Mouse (Mus musculus) layer of hippocampus, adult 9-10 months (tissue): ENCODE measurements at regions not wholly inside any gene's neighbourhood (a gene's known extent, or its start where the extent isn't known, plus 50 kb on each side); places are given as distances from the start of the nearest gene placed in this dataset.

Source experiments
- DNase-seq: peaks from one replicate; pipeline ENCODE4 v3.0.0; 2022; ENCODE audit warnings: low spot score

GRCm38 (mm10) chr2:149724279-149724678, 104.7 kb upstream of the Syndig1 start:
- no peak for DNase-seq

GRCm38 (mm10) chr2:149725932-149726331, 103.1 kb upstream of the Syndig1 start:
- DNase-seq, result no peak

GRCm38 (mm10) chr2:149737837-149738236, 91.2 kb upstream of the Syndig1 start:
- peak; percentile 38 for DNase-seq

DNA sequence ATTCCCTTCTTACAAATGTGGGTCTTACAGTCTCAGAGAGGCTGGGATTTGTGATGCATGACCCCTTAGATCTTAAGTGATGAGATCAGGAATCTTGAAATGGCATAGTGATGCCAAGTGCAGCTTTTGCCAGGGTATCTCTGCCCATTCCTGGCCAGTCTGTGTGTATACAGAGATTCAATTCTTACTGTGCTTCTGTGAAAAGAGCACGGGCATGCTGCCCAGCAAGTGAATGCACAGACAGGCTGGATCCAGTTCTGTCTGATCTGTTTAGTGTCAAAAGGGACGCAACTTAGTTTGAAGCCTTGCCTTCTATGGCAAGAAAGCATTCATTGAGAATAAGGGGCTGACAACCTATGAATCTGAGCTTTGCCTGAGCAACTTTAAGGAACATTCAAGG, 89.1 kb upstream of the Syndig1 start:
- DNase-seq, result no peak

- DNase-seq, result no peak
Measured at GRCm38 (mm10) chr2:149742661-149743060, 86.3 kb upstream of the Syndig1 start.

GRCm38 (mm10) chr2:149748240-149748822, 80.7 kb upstream of the Syndig1 start:
- DNase-seq, result no peak

- DNase-seq, result no peak
Measured at GRCm38 (mm10) chr2:149759151-149759550, 69.9 kb upstream of the Syndig1 start.

- no peak for DNase-seq
Measured at GRCm38 (mm10) chr2:149763864-149764263, 65.1 kb upstream of the Syndig1 start.

- no peak for DNase-seq
Measured at GRCm38 (mm10) chr2:149768027-149768426, 61.0 kb upstream of the Syndig1 start.

- DNase-seq, result peak; percentile 50
Measured at GRCm38 (mm10) chr2:149768551-149768950, 60.5 kb upstream of the Syndig1 start.

- no peak for DNase-seq
Measured at GRCm38 (mm10) chr2:149777316-149777715, 51.7 kb upstream of the Syndig1 start.
